Mouse (Mus musculus) cerebellum, adult 2 months (tissue): ENCODE data around the gene Vmn1r237.

Experiments used
- CTCF ChIP-seq: fragments of 200-500 bp; IDR thresholded peaks from 2 replicates; pipeline ENCODE4 v1.5.1; 2011; ENCODE audit warnings: low read depth, mild to moderate bottlenecking, control low read depth, low read length, moderate library complexity, borderline replicate concordance; ENCODE audit not compliant: insufficient read depth
- POLR2A ChIP-seq: fragments of 200-500 bp; IDR thresholded peaks from 2 replicates; pipeline ENCODE4 v1.6.1; 2011; ENCODE audit warnings: low read length, control low read depth, borderline replicate concordance; ENCODE audit not compliant: insufficient read depth

GRCm38 (mm10) chr17:21311565-21311964 is at the start of gene Vmn1r237:
- TF ChIP-seq POLR2A: no peak
- TF ChIP-seq CTCF: no peak
